Mouse (Mus musculus) forebrain, embryonic 13.5 days (tissue): ENCODE results near the gene Pold2. TPM values are rescaled to one million over a fixed set of nuclear protein-coding genes. Genes with fewer than 3 reads are reported as not detected.
A peak's percentile ranks its signal among the peaks of the same experiment; 100 is the strongest.

Experiments used
- ATAC-seq: fragments of 200-750 bp; cut with Nextera tagmentation; 2 replicates; pipeline ENCODE4 v1.8.0; 2017
- H3K27ac ChIP-seq: fragments of 300-500 bp; sonication (generic); 2 replicates; pipeline ENCODE4 v1.5.1; 2015; ENCODE audit warnings: inconsistent platforms, mild to moderate bottlenecking, moderate library complexity
- H3K27me3 ChIP-seq: fragments of 300-500 bp; sonication (generic); 2 replicates; pipeline ENCODE4 v1.6.1; 2015; ENCODE audit warnings: mild to moderate bottlenecking, inconsistent platforms
- H3K36me3 ChIP-seq: fragments of 300-500 bp; sonication (generic); 2 replicates; pipeline ENCODE4 v1.6.1; 2015; ENCODE audit warnings: mild to moderate bottlenecking, inconsistent platforms; ENCODE audit not compliant: poor library complexity, severe bottlenecking
- H3K4me1 ChIP-seq: fragments of 300-500 bp; sonication (generic); 2 replicates; pipeline ENCODE4 v1.6.1; 2015; ENCODE audit warnings: inconsistent platforms
- H3K4me2 ChIP-seq: fragments of 300-500 bp; sonication (generic); 2 replicates; pipeline ENCODE4 v1.6.1; 2015; ENCODE audit warnings: inconsistent platforms, mild to moderate bottlenecking, moderate library complexity
- H3K4me3 ChIP-seq: fragments of 300-500 bp; sonication (generic); 2 replicates; pipeline ENCODE4 v1.5.1; 2015; ENCODE audit warnings: mild to moderate bottlenecking, inconsistent platforms
- H3K9ac ChIP-seq: fragments of 300-500 bp; sonication (generic); 2 replicates; pipeline ENCODE4 v1.6.1; 2015; ENCODE audit warnings: mild to moderate bottlenecking, inconsistent platforms
- H3K9me3 ChIP-seq: fragments of 300-500 bp; sonication (generic); replicated peaks from 2 replicates; pipeline ENCODE4 v1.6.1; 2016; ENCODE audit warnings: inconsistent platforms
- WGBS: fragments of 180-500 bp; shearing (Covaris S2); methylation state at CpG from one replicate; pipeline ENCODE4 v1.1.7; 2015; 5-methylcytosine and 5-hydroxymethylcytosine counted together
- polyA plus RNA-seq: library from polyadenylated mRNA; unstranded; fragments of >200 nt; fragmentation: Nextera tagmentation; extraction: Ambion mirVana; gene quantifications from 2 replicates; pipeline ENCODE4 v1.2.1, GENCODE M21; 2015

The Pold2 gene
- polyA plus RNA-seq, 1 experiment from 2014 or later, result 100 TPM

GRCm38 (mm10) chr11:5851021-5851736, 26.9 kb downstream of the Pold2 start:
- Histone ChIP-seq H3K4me2 (no peak overlapping the region), H3K4me3 (no peak overlapping the region), H3K9me3 (no peaks in the 10 kb centered on the region), H3K9ac (no peak overlapping the region), H3K4me1 (peaks cover 14% of the 10 kb centered on the region), H3K27me3 (no peaks in the 10 kb centered on the region), H3K36me3 (no peaks in the 10 kb centered on the region), H3K27ac (no peak overlapping the region)
- 49% methylated on average over 4 of the region's 4 CpGs for WGBS
- ATAC-seq, result no peak

- Histone ChIP-seq H3K36me3 (no peaks in the 10 kb centered on the region), H3K27ac (no peak overlapping the region), H3K4me3 (no peak overlapping the region), H3K9me3 (no peaks in the 10 kb centered on the region), H3K4me1 (peaks cover 14% of the 10 kb centered on the region), H3K27me3 (no peaks in the 10 kb centered on the region), H3K4me2 (no peak overlapping the region), H3K9ac (no peak overlapping the region)
- ATAC-seq, result no peak
- 72% methylated on average over 5 of the region's 5 CpGs for WGBS
Observed at GRCm38 (mm10) chr11:5850452-5850851, 27.6 kb downstream of the Pold2 start.

- Histone ChIP-seq H3K4me2 (no peak overlapping the region), H3K4me1 (peaks cover 14% of the 10 kb centered on the region), H3K27me3 (no peaks in the 10 kb centered on the region), H3K9me3 (no peaks in the 10 kb centered on the region), H3K4me3 (no peak overlapping the region), H3K27ac (no peak overlapping the region), H3K36me3 (no peaks in the 10 kb centered on the region), H3K9ac (no peak overlapping the region)
- peak; percentile 38; the same call in 1 of the 2 replicates for ATAC-seq
- WGBS, result 61% methylated on average over 2 of the region's 2 CpGs
Observed at GRCm38 (mm10) chr11:5849316-5849715, 28.8 kb downstream of the Pold2 start.

GRCm38 (mm10) chr11:5848741-5849140, 29.4 kb downstream of the Pold2 start:
- no peak overlapping the region for H3K4me3 ChIP-seq
- no peaks in the 10 kb centered on the region for H3K36me3 ChIP-seq
- H3K27me3 ChIP-seq, result no peaks in the 10 kb centered on the region
- WGBS, result 25% methylated on average over 6 of the region's 6 CpGs
- H3K27ac ChIP-seq, result peak overlapping the region; percentile 27; the same call in 1 of the 2 replicates
- H3K4me2 ChIP-seq, result no peak overlapping the region
- H3K9ac ChIP-seq, result no peak overlapping the region
- ATAC-seq, result peak; percentile 91
- peaks cover 14% of the 10 kb centered on the region for H3K4me1 ChIP-seq
- no peaks in the 10 kb centered on the region for H3K9me3 ChIP-seq

GRCm38 (mm10) chr11:5846639-5847345, 31.3 kb downstream of the Pold2 start:
- H3K4me2 ChIP-seq, result no peak overlapping the region
- H3K36me3 ChIP-seq, result no peaks in the 10 kb centered on the region
- H3K4me3 ChIP-seq, result no peak overlapping the region
- no peak overlapping the region for H3K9ac ChIP-seq
- no peaks in the 10 kb centered on the region for H3K9me3 ChIP-seq
- 77% methylated on average over 7 of the region's 7 CpGs for WGBS
- H3K4me1 ChIP-seq, result peaks cover 14% of the 10 kb centered on the region
- H3K27me3 ChIP-seq, result no peaks in the 10 kb centered on the region
- no peak for ATAC-seq
- no peak overlapping the region for H3K27ac ChIP-seq

- no peak overlapping the region for H3K4me3 ChIP-seq
Observed at GRCm38 (mm10) chr11:5843131-5843530, 35.0 kb downstream of the Pold2 start.

GRCm38 (mm10) chr11:5841751-5842150, 36.3 kb downstream of the Pold2 start:
- WGBS, result 93% methylated on average over 2 of the region's 2 CpGs
- no peak for ATAC-seq
- Histone ChIP-seq H3K4me1 (peaks cover 6% of the 10 kb centered on the region; the same call in 1 of the 2 replicates), H3K4me2 (no peak overlapping the region), H3K9ac (no peak overlapping the region), H3K27me3 (no peaks in the 10 kb centered on the region), H3K4me3 (no peak overlapping the region), H3K9me3 (no peaks in the 10 kb centered on the region), H3K27ac (no peak overlapping the region), H3K36me3 (no peaks in the 10 kb centered on the region)

More at GRCm38 (mm10) chr11:5843131-5843530, 35.0 kb downstream of the Pold2 start:
- 83% methylated on average over 3 of the region's 3 CpGs for WGBS
- Histone ChIP-seq H3K9ac (no peak overlapping the region), H3K27ac (no peak overlapping the region), H3K36me3 (no peaks in the 10 kb centered on the region), H3K9me3 (no peaks in the 10 kb centered on the region), H3K4me1 (no peaks in the 10 kb centered on the region), H3K27me3 (no peaks in the 10 kb centered on the region), H3K4me2 (no peak overlapping the region)
- ATAC-seq, result no peak

- WGBS, result 84% methylated on average over 7 of the region's 7 CpGs
- ATAC-seq, result no peak
- Histone ChIP-seq H3K27ac (no peak overlapping the region), H3K36me3 (no peaks in the 10 kb centered on the region), H3K4me1 (peaks cover 13% of the 10 kb centered on the region), H3K27me3 (no peaks in the 10 kb centered on the region), H3K4me3 (no peak overlapping the region), H3K9ac (no peak overlapping the region), H3K9me3 (no peaks in the 10 kb centered on the region), H3K4me2 (no peak overlapping the region)
Observed at GRCm38 (mm10) chr11:5840346-5840745, 37.7 kb downstream of the Pold2 start.

GRCm38 (mm10) chr11:5837251-5838246, 40.5 kb downstream of the Pold2 start, which contains the start of gene Polm:
Gene Polm, minus strand, starts transcription at chr11:5838016.
- ATAC-seq, result peak; percentile 98
- under 1% methylated on average over 63 of the region's 63 CpGs for WGBS
- Histone ChIP-seq H3K36me3 (peaks cover 8% of the 10 kb centered on the region; the same call in 1 of the 2 replicates), H3K27ac (peak within 1 kb of the TSS; percentile 74), H3K4me3 (peak within 1 kb of the TSS; percentile 69), H3K4me1 (peaks cover 13% of the 10 kb centered on the region), H3K27me3 (no peaks in the 10 kb centered on the region), H3K9ac (peak within 1 kb of the TSS; percentile 85), H3K9me3 (no peaks in the 10 kb centered on the region), H3K4me2 (peak within 1 kb of the TSS; percentile 91)

- 46% methylated on average over 1 of the region's 1 CpGs for WGBS
Observed at GRCm38 (mm10) chr11:5836126-5836525, 42.0 kb downstream of the Pold2 start.

GRCm38 (mm10) chr11:5835057-5835456, 43.0 kb downstream of the Pold2 start:
- 90% methylated on average over 7 of the region's 7 CpGs for WGBS
- no peak for ATAC-seq

More at GRCm38 (mm10) chr11:5836126-5836525, 42.0 kb downstream of the Pold2 start:
- Histone ChIP-seq H3K9ac (no peak overlapping the region), H3K36me3 (peaks cover 22% of the 10 kb centered on the region), H3K27ac (peak overlapping the region; percentile 19; the same call in 1 of the 2 replicates), H3K4me1 (peaks cover 13% of the 10 kb centered on the region), H3K27me3 (no peaks in the 10 kb centered on the region), H3K9me3 (no peaks in the 10 kb centered on the region), H3K4me2 (no peak overlapping the region), H3K4me3 (no peak overlapping the region)
- no peak for ATAC-seq

More at GRCm38 (mm10) chr11:5835057-5835456, 43.0 kb downstream of the Pold2 start:
- Histone ChIP-seq H3K4me3 (no peak overlapping the region), H3K4me2 (no peak overlapping the region), H3K27ac (no peak overlapping the region), H3K4me1 (peaks cover 13% of the 10 kb centered on the region), H3K27me3 (no peaks in the 10 kb centered on the region), H3K36me3 (peaks cover 28% of the 10 kb centered on the region), H3K9me3 (no peaks in the 10 kb centered on the region), H3K9ac (no peak overlapping the region)
